Mouse (Mus musculus): Measurements from ENCODE around the gene Dusp8.

DNA sequence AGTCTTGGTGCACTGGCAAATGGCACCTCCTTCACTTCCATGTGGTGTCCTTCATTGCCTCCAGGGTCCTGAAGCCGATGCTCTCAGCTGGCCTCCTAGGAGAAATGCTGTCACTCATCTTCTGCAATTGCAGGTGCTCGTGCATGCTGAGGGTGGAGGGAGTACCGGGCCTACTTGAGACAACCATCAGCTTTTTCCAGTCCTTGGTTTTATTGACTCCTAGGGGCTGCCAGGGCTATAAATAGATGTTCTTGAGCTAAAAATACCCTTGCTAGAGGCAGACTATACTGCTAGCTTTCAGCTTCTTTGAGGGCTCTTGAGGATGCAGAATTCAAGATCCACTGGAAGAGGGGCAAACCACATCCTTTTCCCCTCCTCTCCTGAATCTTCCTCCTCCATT lies 18.5 kb downstream of the Dusp8 start:
- TF ChIP-seq CTCF (IDR thresholded peaks at IDR 0.05; ENCODE audit: low read depth, low read length) (no peak), POLR2A (IDR thresholded peaks at IDR 0.05; ENCODE audit: insufficient read depth, low read length) (no peak)

Measured in ES-Bruce4 (cell line).